ENCODE assay signal across 8 mouse cellular contexts in genomic region chr9:120349145-120349544, GRCm38 (mm10). TPM values are rescaled to one million over a fixed set of nuclear protein-coding genes. Genes with fewer than 3 reads are reported as not detected.
DNase-seq lines count a peak whose midpoint lies in the region; ATAC-seq and TF ChIP-seq lines count a peak whose summit lies in the region.

No protein-coding gene starts in this region.

- H3K4me1 ChIP-seq in cerebellum, adult 2 months (ENCODE audit: control insufficient read depth, insufficient read depth, low read length): peaks cover 20% of the 10 kb centered on the region
- 0 out of 2 replicates have a peak, but pooled peaks cover 9% of the 10 kb centered on the region for H3K4me1 ChIP-seq in midbrain, embryonic 14.5 days (ENCODE audit: control insufficient read depth, insufficient read depth, low read length)

- H3K27ac ChIP-seq in cerebellum, adult 2 months (ENCODE audit: insufficient read depth, low read length): no peak overlapping the region; the same call in 1 of the 2 replicates
- peak overlapping the region; percentile 52; the same call in 1 of the 2 replicates for H3K27ac ChIP-seq in midbrain, embryonic 14.5 days (replicated peaks; ENCODE audit: low read depth, low read length)

- no peak overlapping the region for H3K4me2 ChIP-seq in midbrain, embryonic 14.5 days (ENCODE audit: low read length)

- H3K9ac ChIP-seq in midbrain, embryonic 14.5 days (replicated peaks; ENCODE audit: low read length): no peak overlapping the region

- 10% methylated on average over 4 of the region's 4 CpGs for WGBS in cerebellum, adult 2 months
- WGBS in midbrain, embryonic 14.5 days: 44% methylated on average over 4 of the region's 4 CpGs

- no peak for TF ChIP-seq POLR2A in cerebellum, adult 2 months (IDR thresholded peaks at IDR 0.05; ENCODE audit: borderline replicate concordance, insufficient read depth, low read length)

- no peaks in the 10 kb centered on the region for H3K36me3 ChIP-seq in midbrain, embryonic 14.5 days (ENCODE audit: control insufficient read depth, insufficient read depth, low read length)

- 0 out of 2 replicates have a peak, but pooled peaks cover 3% of the 10 kb centered on the region for H3K9me3 ChIP-seq in midbrain, embryonic 14.5 days (ENCODE audit: control insufficient read depth, low read length)

- no peak overlapping the region for H3K4me3 ChIP-seq in cerebellum, adult 2 months (replicated peaks; ENCODE audit: insufficient read depth, low read depth, low read length)
- no peak overlapping the region for H3K4me3 ChIP-seq in midbrain, embryonic 14.5 days (replicated peaks; ENCODE audit: low read depth, low read length)

- ATAC-seq in midbrain, embryonic 14.5 days (ENCODE audit: low FRiP score, low TSS enrichment): peak; percentile 48

- H3K27me3 ChIP-seq in cerebellum, adult 2 months (ENCODE audit: control insufficient read depth, insufficient read depth, low read length): no peaks in the 10 kb centered on the region
- H3K27me3 ChIP-seq in midbrain, embryonic 14.5 days (ENCODE audit: control insufficient read depth, insufficient read depth, low read length): no peaks in the 10 kb centered on the region

- no peak for TF ChIP-seq CTCF in cerebellum, adult 2 months (IDR thresholded peaks at IDR 0.05; ENCODE audit: borderline replicate concordance, insufficient read depth, low read depth, low read length)

- DNase-seq in layer of hippocampus, adult 11-12 months (ENCODE audit: low spot score): peak; percentile 77
- no peak for DNase-seq in layer of hippocampus, postnatal 25 days (ENCODE audit: extremely low spot score in 1 of 2, low spot score in 1 of 2)
- peak; percentile 50 to 68 for DNase-seq in cerebellum, adult 2 months
- DNase-seq in frontal cortex, postnatal 14 days (ENCODE audit: low spot score in 2 of 2): peak; percentile 28 to 58
- peak; percentile 56 to 80 for DNase-seq in layer of hippocampus, adult 18-20 months (ENCODE audit: low spot score in 2 of 2)
- peak; percentile 68 for DNase-seq in midbrain, embryonic 14.5 days
- no peak for DNase-seq in ovary, postnatal 36 days (ENCODE audit: low spot score)
- DNase-seq in thymus, postnatal 25 days: no peak

RNA-seq across cellular contexts. Expression of gene Myrip, which starts 47.8 kb away (rescaled TPM):
- total RNA-seq in layer of hippocampus, postnatal 25 days (2021): 10 to 100 TPM; 49.6 to 52.7 TPM
- 18.2 and 22.1 TPM in 2 replicates for polyA plus RNA-seq in cerebellum, adult 2 months (2012; rRNA removed)
- total RNA-seq in layer of hippocampus, adult 18-20 months (2021): 10 to 100 TPM; 55.9 to 64.3 TPM
- 3.8 and 5.4 TPM in 2 replicates for polyA plus RNA-seq in midbrain, embryonic 14.5 days (2014; fragmentation: Nextera tagmentation; extraction: Ambion mirVana)

Comparison
In these comparisons a context has a peak if more than half of its experiments do, and no peak if none do; other contexts are left out.
1. DNase-seq: peak in layer of hippocampus, adult 11-12 months (single experiment), cerebellum, adult 2 months (2 of 2), frontal cortex, postnatal 14 days (2 of 2), layer of hippocampus, adult 18-20 months (2 of 2) and midbrain, embryonic 14.5 days (single experiment); none in layer of hippocampus, postnatal 25 days (0 of 2), ovary, postnatal 36 days (single experiment) and thymus, postnatal 25 days (single experiment).